Mouse (Mus musculus): ENCODE measurements around the gene Commd1. TPM values are rescaled to one million over a fixed set of nuclear protein-coding genes. Genes with fewer than 3 reads are reported as not detected.

The Commd1 gene
- total RNA-seq, 2 experiments from 2014 or later: 11.3 to 26.3 TPM

DNA sequence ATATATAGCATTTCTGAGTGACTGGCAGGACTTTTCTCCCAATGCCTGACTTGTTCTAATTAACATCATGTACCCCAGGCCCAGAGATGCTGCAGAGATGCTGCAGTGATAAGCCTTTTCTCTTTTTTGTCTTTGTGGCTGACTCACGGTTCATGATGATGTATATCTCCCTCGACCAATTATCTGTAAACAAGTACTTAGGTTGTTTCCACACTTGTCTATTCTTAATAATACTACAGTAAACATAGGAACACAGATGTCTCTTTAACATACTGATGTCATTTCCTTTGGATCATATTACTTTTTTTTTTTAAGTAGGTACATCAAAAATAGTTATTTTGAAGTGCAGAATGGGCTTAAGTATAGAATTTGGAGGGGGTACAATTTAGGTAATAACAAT, 79.3 kb downstream of the Commd1 start:
- ATAC-seq (replicated peaks; ENCODE audit: low FRiP score, poor library complexity, severe bottlenecking): no peak

DNA sequence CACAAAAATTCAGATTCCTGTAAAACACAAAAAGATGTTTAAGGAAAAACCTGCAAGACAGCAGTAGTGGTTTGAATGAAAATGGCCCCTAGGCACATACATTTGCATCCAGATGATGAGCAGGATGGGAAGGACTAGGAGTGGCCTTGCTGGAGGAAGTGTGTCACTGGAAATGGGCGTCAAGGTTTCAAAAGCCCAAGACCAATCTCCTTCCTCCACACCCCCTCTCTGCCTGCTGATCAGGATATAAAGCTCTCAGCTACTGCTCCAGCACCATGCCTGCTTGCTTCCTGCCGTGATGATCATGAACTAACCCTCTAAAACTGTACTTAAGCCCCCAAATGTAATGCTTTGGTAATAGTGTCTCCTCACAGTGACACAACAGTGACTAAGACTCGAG, 82.1 kb downstream of the Commd1 start:
- no peak for ATAC-seq (replicated peaks; ENCODE audit: low FRiP score, poor library complexity, severe bottlenecking)

DNA sequence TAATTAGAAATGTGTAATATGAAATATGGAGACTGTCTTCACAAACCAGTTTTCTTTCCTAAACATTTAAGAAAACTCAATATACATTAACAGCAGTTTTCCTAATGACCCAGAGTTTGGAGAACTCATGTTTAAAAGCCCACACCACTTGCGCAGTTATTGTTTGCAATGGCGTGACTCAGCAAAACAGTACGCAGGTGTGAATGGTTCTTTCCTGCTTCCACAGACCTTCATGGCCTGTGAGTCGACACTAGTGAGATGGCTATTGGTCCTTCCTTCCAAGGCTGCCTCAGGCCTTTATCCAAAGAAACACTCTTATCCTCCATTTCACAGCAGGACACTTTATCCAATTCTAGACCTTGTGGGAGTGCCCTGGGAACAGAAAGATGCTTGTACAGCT, 84.5 kb downstream of the Commd1 start:
- ATAC-seq (replicated peaks; ENCODE audit: low FRiP score, poor library complexity, severe bottlenecking): no peak

DNA sequence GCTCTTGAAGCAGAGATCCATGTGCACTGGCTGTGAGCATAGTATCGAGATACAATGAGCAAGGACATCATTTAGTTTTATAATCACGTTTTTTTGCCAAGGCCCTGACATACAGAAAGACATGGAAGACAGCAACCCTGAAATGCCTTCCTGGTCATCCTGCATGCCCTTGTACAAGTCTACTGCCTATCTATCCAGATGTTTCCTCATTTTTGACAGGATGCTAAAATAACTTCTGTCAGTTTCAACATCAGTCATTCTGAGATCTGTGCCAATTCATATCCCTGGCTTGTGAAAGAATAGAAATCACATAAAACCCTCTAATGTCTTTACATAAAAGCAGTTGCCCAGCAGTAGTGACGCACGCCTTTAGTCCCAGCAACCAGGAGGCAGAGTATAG, 85.1 kb downstream of the Commd1 start:
- ATAC-seq (replicated peaks; ENCODE audit: low FRiP score, poor library complexity, severe bottlenecking): no peak

DNA sequence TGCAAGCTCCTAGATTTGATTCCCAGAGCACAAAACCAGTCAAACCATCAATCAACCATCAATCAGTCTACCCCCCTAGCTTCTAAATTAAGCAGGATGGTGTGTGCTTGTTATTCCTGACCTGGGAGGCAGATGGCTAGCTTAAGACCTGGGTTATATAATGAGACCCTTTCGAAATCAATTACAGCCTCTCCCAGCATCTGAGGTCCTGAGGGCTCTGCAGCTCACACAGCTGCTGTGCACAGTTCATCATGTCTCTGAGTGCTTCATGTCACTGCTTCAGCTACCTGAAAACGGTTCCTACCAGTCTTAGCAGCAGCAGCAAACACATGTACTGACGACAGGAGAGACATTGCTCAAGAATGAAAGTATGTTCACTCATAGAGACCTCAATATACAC, 89.1 kb downstream of the Commd1 start:
- no peak for ATAC-seq (replicated peaks; ENCODE audit: low FRiP score, poor library complexity, severe bottlenecking)

DNA sequence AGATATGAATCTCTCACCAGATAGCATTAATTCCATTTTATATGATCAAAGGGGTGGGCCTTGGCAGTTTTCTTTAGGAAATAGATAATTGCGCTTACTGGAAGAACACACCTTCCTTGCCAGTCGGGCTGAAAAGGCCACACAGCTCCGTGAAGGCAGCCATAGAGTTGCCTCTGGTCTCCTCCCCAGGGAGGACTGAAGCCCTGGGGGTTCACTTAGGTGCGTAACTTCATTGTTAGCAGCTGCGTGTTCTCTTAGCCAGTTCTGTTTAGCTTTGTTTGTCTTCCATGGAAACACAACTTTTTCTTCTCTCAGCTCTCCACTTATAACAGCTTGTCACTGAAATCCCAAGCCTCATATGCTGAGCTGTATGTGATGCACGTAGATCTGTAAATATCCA, 89.7 kb downstream of the Commd1 start:
- no peak for ATAC-seq (replicated peaks; ENCODE audit: low FRiP score, poor library complexity, severe bottlenecking)

DNA sequence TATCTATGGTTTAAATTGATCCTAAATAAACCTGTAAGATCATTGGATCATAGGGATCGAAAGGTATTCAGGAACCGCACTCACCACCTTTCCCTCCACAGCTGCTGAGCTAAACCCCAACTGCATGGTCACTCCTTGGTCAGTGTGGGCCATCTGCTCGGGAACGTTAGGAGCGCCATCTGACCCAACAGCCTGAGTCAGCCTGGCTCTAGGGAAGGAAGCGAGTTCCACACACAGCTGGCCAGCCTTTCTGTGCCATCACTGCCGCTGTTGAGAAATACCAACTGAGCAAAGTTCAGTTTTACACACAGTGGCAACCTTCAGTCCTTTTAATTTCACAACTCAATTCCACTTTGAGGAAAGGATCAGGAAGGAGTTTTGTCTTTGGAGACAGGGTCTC, 90.3 kb downstream of the Commd1 start:
- no peak for ATAC-seq (replicated peaks; ENCODE audit: low FRiP score, poor library complexity, severe bottlenecking)

DNA sequence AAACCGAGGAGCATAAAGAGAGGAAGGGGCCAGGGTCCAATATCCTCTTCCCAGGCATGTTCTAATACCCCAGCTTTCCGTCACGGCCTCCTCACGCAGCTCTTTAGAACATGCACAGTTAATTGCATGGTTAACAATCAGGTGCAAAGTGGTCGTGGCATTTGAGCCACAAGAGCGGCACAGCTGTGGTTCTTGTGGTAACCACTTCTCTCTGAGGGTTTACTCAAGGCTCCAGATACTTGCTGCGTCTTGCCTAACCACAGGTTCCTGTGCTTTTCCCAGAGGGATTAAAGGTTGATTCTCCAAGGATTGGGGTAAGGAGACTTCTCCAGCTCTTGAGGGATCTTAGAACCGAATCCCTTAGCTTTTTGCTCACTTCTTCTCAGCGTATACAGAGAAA, 90.9 kb downstream of the Commd1 start:
- ATAC-seq (replicated peaks; ENCODE audit: low FRiP score, poor library complexity, severe bottlenecking): no peak

DNA sequence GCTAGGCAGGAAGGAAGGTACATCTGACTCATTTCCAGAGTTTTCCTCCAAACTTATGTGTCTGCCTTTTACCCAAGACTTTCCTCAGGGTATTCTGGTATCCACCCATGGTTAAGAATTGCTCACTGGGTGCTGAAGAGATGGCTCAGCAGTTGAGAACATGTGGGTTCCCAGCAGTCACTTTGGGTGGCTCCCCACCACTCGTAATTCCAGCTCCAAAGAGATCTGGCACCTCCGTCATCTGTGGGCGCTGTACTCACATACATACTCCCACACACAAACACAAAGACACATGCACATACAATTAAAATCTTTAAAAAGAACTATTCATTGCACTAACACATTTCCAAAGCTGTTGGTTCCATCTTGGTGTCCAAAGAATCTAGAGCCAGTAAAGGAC, 93.0 kb downstream of the Commd1 start:
- no peak for ATAC-seq (replicated peaks; ENCODE audit: low FRiP score, poor library complexity, severe bottlenecking)

DNA sequence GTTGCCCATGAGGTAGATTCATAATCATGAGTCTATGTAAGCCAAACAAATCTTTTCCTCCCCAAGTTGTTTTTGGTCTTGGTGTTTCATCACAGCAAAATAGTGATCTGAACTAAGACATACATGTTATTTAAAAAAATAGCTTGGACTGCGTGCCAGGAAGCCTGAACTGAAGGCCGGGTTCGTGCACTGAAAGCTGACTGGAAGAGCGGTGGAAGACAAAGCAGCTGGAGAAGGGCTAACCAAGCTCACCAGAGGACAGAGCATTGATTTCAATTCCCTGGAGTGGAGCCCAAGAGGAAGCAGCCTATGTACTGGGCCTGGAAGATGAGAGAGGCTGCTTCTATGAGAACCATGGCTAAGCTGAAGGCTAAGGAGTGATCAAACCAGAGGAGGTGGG, 95.2 kb downstream of the Commd1 start:
- ATAC-seq (replicated peaks; ENCODE audit: low FRiP score, poor library complexity, severe bottlenecking): no peak

DNA sequence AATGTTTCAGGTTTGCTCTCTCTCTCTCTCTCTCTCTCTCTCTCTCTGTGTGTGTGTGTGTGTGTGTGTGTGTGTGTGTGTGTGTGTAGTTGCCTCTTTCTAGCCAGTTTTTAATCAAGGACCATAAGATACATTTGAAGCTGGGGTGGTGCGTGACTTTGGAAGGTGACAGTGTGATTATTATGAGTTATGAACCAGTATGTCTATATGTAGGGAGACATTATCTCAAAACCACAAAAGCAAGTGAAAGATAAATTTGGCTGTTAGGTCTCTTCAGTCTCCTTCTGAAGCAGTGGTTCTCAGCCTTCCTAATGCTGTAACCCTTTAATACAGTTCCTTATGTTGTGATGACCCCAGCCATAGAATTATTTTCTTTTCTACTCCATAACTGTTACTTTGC, 96.8 kb downstream of the Commd1 start:
- no peak for ATAC-seq (replicated peaks; ENCODE audit: low FRiP score, poor library complexity, severe bottlenecking)

DNA sequence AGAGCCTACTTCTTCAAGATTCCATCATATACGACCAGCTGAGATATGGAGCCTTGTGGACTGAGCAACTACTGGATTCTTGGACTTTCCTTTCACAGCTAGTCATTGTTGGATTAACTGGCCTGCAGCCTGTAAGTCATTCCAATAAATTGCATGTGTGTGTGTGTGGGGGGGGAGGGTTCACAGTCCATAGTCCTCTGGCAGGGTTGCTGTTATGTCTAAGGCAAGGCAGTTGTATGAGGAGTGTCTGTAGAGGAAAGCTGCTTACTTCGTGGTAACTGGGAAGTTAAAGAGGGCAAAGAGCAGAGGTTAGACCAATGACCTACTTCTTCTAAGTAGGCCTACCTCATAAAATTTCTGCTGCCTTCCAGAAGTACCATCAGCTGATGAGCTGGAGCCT, 98.5 kb downstream of the Commd1 start:
- no peak for ATAC-seq (replicated peaks; ENCODE audit: low FRiP score, poor library complexity, severe bottlenecking)

DNA sequence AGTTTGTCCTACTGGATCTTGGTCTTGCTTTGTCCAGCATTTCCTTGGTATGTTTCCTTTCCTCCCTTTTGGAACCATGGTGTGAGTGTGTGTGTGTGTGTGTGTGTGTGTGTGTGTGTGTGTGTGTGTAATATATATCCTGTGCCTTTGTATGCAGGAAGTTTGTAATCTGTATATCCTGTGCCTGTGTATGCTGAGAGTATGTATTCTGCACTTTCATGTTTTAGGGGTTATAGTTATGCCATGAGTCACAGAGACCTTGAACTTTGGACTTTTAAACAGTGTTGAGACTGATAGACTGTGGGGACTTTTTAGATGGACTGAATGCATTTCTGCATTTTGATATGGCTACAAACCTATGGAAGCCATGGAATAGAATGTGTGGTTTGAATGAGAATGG, 99.3 kb downstream of the Commd1 start:
- ATAC-seq (replicated peaks; ENCODE audit: low FRiP score, poor library complexity, severe bottlenecking): no peak

DNA sequence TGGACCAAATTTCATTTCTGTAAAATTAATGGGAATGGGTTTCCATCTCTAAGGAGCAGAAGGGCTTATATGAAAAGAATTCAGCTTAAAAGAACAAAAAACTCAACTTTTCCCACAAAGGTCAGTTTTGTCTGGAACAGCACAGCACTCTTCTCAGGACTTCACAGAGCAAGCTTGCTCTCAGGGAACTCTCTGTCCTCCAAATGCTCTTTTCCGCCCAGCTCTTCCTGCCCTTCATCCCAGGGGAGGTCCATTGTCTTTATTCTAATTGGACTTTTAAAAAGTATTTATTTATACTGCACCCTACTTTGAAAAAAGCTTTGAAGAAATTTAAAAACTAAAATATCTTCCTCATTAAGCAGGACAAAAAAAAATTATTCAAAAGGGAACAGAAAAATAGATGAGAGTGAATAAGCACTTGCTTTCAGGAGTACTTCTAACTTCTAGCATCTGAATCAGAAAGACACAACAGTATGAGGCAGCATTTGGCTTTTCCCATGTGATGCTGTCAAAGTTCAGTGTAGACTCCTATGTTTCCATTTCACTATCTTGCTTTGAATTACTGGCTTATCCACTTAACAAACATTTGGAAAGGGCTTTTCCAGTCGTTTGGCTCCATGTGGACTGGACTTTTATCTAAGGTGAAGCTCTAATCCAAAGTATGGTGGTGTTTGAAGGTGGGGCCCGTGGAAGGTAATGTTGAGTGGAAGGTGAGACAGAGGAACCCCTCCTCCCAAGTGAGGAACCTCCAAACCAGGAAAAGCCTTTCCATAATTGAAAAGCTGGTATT, 101.6 kb downstream of the Commd1 start:
- ATAC-seq (replicated peaks; ENCODE audit: low FRiP score, poor library complexity, severe bottlenecking): no peak

DNA sequence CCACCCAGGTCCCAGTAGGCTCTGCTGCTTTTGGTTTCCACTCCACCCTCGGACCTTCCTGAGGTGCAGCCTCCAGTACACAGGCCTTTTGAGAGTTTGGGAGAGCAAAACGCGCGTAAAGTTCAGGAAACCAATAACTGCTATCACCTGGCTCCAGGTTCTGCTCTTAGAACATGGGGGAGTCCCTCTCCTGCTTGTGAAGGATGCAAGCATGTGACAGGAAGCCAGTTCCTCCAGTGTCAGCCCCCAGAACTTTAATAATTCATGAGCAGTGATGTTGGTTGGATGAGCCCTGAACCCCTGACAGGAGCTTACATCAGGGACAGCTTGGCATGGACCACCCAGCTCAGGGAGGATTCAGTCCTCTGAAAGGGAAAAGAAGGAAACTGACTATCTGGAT, 102.5 kb downstream of the Commd1 start:
- ATAC-seq (replicated peaks; ENCODE audit: low FRiP score, poor library complexity, severe bottlenecking): no peak

DNA sequence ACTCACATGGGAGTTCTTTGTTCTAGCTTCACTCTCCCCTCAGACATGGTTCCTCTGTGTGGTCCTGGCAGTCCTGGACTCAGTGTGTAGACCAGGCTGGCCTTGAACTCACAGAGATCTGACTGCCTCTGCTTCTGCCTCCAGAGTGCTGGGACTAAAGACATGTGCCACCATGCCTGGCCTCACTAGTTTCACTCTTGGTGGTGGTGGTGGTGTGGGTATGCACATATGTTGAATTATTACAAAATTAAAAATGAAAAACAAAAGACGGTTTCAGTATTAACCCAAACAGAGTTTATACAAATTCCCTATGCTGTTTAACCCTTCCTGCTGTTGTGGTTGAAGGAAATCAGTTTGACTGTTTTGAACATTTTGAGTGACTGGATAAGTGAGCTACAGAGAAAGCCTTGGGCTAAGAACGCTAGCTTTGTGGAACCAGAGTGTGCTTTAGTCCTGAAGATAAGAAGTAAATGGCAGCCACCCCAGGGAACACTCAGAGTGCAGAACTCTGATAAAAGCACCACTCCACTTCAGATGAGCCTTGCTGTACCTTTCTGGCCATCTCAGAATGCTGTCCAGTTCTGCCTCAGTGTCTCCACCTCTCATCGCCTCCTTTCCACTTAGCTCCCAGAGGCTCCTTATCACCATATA, 105.4 kb downstream of the Commd1 start:
- peak; percentile 42; the same call in 1 of the 2 replicates for ATAC-seq (replicated peaks; ENCODE audit: low FRiP score, poor library complexity, severe bottlenecking)

DNA sequence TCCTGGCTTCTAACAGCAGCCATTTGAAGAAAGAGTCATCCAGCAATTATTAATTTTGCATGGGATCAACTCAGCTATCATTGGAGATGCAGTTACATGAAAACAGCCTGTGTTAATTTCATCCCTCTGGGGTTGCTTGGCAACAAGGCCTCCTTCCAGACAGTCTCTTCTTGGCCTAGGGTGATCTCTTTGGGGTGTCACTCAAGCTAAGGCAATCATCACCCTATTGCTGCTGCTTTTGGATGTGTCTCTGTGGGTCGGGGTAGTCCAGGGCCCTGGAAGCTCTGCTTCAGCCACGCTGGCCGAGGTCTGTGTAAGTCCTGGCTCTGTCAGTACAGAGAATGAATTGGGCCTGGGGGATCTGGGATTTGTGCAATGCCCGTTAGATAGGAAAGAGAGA, 106.9 kb downstream of the Commd1 start:
- ATAC-seq (replicated peaks; ENCODE audit: low FRiP score, poor library complexity, severe bottlenecking): no peak

DNA sequence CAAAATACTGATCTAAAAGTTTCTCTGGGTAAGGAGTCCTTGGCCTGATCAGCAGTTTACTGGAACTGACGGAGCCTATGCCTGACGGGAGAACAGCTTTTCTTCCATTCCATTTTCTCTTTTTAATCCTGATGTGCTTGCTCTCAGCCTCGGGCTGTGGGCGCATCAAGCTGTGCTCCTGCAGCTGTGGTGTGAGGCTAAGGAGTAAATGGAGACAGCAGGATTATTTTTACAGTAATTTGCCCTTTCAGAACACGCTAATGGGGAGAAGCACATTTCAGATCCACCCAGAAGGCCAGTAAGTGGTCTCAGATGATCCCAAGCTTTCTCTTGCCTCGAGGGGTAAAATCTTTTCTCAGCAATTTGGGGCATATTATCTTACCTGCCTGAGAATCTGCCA, 107.4 kb downstream of the Commd1 start:
- no peak for ATAC-seq (replicated peaks; ENCODE audit: low FRiP score, poor library complexity, severe bottlenecking)

DNA sequence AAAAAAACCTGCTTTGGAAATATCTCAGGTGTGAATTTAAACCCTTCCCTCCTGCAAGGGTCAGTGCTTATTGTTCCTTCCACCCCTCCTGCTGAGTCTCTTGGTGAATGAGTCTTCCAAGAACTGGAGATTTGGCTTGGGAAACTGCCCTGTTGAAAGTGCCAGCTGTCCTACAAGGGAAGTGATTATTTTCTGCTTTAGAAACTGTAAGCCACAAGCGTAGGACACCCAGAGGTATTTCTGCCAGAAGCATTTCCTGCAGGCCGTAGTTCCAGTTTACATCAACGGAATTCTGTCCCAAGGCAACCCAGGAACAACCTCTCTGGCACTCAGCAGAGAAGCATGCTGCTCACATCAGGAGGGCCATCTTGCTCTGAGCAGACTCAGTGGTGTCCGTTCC, 108.8 kb downstream of the Commd1 start:
- no peak for ATAC-seq (replicated peaks; ENCODE audit: low FRiP score, poor library complexity, severe bottlenecking)

DNA sequence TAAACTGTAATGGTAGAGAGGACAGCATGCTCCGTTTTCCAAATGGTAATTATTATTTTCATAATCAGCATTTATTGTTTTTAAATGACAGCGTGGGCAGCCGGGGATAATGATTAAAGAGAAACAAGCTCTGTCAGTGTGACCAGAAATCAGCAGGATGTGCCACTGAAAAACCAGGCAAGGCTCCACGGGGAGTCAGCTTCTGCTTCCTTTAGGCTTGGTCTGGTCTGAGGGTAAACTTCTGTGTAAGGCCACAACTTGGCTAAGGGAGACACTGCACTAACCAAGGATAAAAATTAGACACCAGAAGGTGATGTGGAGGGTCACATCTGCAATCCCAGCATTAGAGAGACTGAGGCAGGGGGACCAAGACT, 109.9 kb downstream of the Commd1 start:
- no peak for ATAC-seq (replicated peaks; ENCODE audit: low FRiP score, poor library complexity, severe bottlenecking)

DNA sequence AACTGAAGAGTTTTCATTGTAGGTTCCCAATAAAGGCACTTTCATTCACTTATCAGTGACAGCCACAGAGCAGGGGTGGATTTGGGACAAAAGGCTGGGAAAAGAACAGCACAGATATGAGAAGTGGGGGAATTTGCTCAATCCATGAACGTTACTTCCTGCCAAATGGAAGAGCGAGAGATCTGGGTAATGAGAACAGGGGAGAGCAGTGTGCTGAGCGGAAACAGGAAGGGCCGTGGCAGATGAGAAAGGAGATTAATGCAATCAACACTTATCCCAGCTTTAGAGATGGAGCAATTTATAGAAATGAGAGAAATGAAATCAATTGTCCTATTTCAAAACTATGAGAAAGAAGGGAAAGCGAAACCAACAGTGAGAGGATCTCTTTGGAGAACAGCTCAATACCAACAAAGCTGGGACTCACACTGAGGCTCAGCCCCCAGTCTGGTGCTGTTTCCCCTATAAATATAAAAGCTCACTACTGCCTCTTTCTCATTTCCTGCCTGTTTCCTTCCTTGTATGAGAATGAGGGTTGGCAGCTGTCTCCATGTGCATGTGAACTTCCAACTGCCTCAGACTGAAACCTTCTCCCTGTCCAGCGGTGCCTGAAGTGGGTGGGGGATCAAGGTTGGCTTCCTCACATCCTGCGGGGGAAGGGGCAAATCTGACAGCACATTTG, 110.4 kb downstream of the Commd1 start:
- no peak for ATAC-seq (replicated peaks; ENCODE audit: low FRiP score, poor library complexity, severe bottlenecking)

Data from erythroblast, adult 5-6 weeks (primary cell).